Mouse (Mus musculus) kidney, adult 2 months (tissue): ENCODE results near the gene Knop1.

Source experiments
- CTCF ChIP-seq: fragments of 200-500 bp; conservative IDR thresholded peaks from 2 replicates; pipeline ENCODE4 v1.5.1; 2011; ENCODE audit warnings: low read depth, mild to moderate bottlenecking, control low read depth, low read length, moderate library complexity, mixed read lengths; ENCODE audit not compliant: insufficient read depth, insufficient read length
- POLR2A ChIP-seq: fragments of 200-500 bp; IDR thresholded peaks from one replicate; pipeline ENCODE4 v1.6.1; 2011; ENCODE audit warnings: low read depth, low read length, control low read depth

- TF ChIP-seq POLR2A (no peak), CTCF (no peak)
Observed at GRCm38 (mm10) chr7:118803425-118803824, 52.6 kb downstream of the Knop1 start.
